Mouse (Mus musculus): ENCODE data around the gene Cdk5. TPM values are rescaled to one million over a fixed set of nuclear protein-coding genes. Genes with fewer than 3 reads are reported as not detected.

Cdk5 gene
- polyA plus RNA-seq, 1 experiment from 2014 or later: 46.4 TPM

GRCm38 (mm10) chr5:24389011-24389657 lies 34.2 kb downstream of the Cdk5 start:
- H3K27me3 ChIP-seq (ENCODE audit: control insufficient read depth, insufficient read depth, low read length): no peaks in the 10 kb centered on the region
- no peak overlapping the region for H3K4me3 ChIP-seq (ENCODE audit: low read depth, low read length)
- H3K9ac ChIP-seq (replicated peaks; ENCODE audit: low read depth, low read length): no peak overlapping the region
- H3K4me2 ChIP-seq (replicated peaks; ENCODE audit: low read depth, low read length): no peak overlapping the region
- H3K9me3 ChIP-seq (ENCODE audit: control insufficient read depth, low read depth, low read length): no peaks in the 10 kb centered on the region
- no peaks in the 10 kb centered on the region for H3K36me3 ChIP-seq (ENCODE audit: control insufficient read depth, insufficient read depth, low read length)
- peaks cover 7% of the 10 kb centered on the region for H3K4me1 ChIP-seq (ENCODE audit: control insufficient read depth, insufficient read depth, low read length)
- no peak overlapping the region for H3K27ac ChIP-seq (ENCODE audit: low read length)
- ATAC-seq (ENCODE audit: insufficient number of reproducible peaks, insufficient read depth, low FRiP score, low read depth): no peak
- 60% methylated on average over 6 of the region's 7 CpGs for WGBS

- no peaks in the 10 kb centered on the region for H3K27me3 ChIP-seq (ENCODE audit: control insufficient read depth, insufficient read depth, low read length)
Observed at GRCm38 (mm10) chr5:24388246-24388915, 34.9 kb downstream of the Cdk5 start.

GRCm38 (mm10) chr5:24387264-24388241 lies 35.8 kb downstream of the Cdk5 start:
- no peak overlapping the region for H3K27ac ChIP-seq (ENCODE audit: low read length)
- H3K4me2 ChIP-seq (replicated peaks; ENCODE audit: low read depth, low read length): peak overlapping the region; percentile 95
- ATAC-seq (ENCODE audit: insufficient number of reproducible peaks, insufficient read depth, low FRiP score, low read depth): peak; percentile 31; the same call in 1 of the 2 replicates
- H3K9me3 ChIP-seq (ENCODE audit: control insufficient read depth, low read depth, low read length): no peaks in the 10 kb centered on the region
- peaks cover 7% of the 10 kb centered on the region for H3K4me1 ChIP-seq (ENCODE audit: control insufficient read depth, insufficient read depth, low read length)
- peak overlapping the region; percentile 29; the same call in 1 of the 2 replicates for H3K9ac ChIP-seq (replicated peaks; ENCODE audit: low read depth, low read length)
- no peaks in the 10 kb centered on the region for H3K36me3 ChIP-seq (ENCODE audit: control insufficient read depth, insufficient read depth, low read length)
- WGBS: 1% methylated on average over 68 of the region's 73 CpGs
- H3K27me3 ChIP-seq (ENCODE audit: control insufficient read depth, insufficient read depth, low read length): no peaks in the 10 kb centered on the region
- H3K4me3 ChIP-seq (ENCODE audit: low read depth, low read length): peak overlapping the region; percentile 45

More at GRCm38 (mm10) chr5:24388246-24388915, 34.9 kb downstream of the Cdk5 start:
- no peak overlapping the region for H3K27ac ChIP-seq (ENCODE audit: low read length)
- H3K4me2 ChIP-seq (replicated peaks; ENCODE audit: low read depth, low read length): peak overlapping the region; percentile 95
- H3K4me1 ChIP-seq (ENCODE audit: control insufficient read depth, insufficient read depth, low read length): peaks cover 7% of the 10 kb centered on the region
- no peak; the same call in 1 of the 2 replicates for ATAC-seq (ENCODE audit: insufficient number of reproducible peaks, insufficient read depth, low FRiP score, low read depth)
- H3K4me3 ChIP-seq (ENCODE audit: low read depth, low read length): peak overlapping the region; percentile 45
- H3K9me3 ChIP-seq (ENCODE audit: control insufficient read depth, low read depth, low read length): no peaks in the 10 kb centered on the region
- H3K9ac ChIP-seq (replicated peaks; ENCODE audit: low read depth, low read length): peak overlapping the region; percentile 29; the same call in 1 of the 2 replicates
- no peaks in the 10 kb centered on the region for H3K36me3 ChIP-seq (ENCODE audit: control insufficient read depth, insufficient read depth, low read length)
- WGBS: 29% methylated on average over 26 of the region's 26 CpGs

- WGBS: 81% methylated on average over 10 of the region's 10 CpGs
- H3K9ac ChIP-seq (replicated peaks; ENCODE audit: low read depth, low read length): no peak overlapping the region
- no peak overlapping the region for H3K4me3 ChIP-seq (ENCODE audit: low read depth, low read length)
- H3K27ac ChIP-seq (ENCODE audit: low read length): no peak overlapping the region
- no peaks in the 10 kb centered on the region for H3K36me3 ChIP-seq (ENCODE audit: control insufficient read depth, insufficient read depth, low read length)
- H3K4me2 ChIP-seq (replicated peaks; ENCODE audit: low read depth, low read length): no peak overlapping the region
- H3K9me3 ChIP-seq (ENCODE audit: control insufficient read depth, low read depth, low read length): no peaks in the 10 kb centered on the region
- peaks cover 7% of the 10 kb centered on the region for H3K4me1 ChIP-seq (ENCODE audit: control insufficient read depth, insufficient read depth, low read length)
- ATAC-seq (ENCODE audit: insufficient number of reproducible peaks, insufficient read depth, low FRiP score, low read depth): no peak
- H3K27me3 ChIP-seq (ENCODE audit: control insufficient read depth, insufficient read depth, low read length): no peaks in the 10 kb centered on the region
Observed at GRCm38 (mm10) chr5:24385887-24386550, 37.3 kb downstream of the Cdk5 start.

- no peak overlapping the region for H3K4me3 ChIP-seq (ENCODE audit: low read depth, low read length)
- H3K4me1 ChIP-seq (ENCODE audit: control insufficient read depth, insufficient read depth, low read length): peaks cover 7% of the 10 kb centered on the region
- no peaks in the 10 kb centered on the region for H3K27me3 ChIP-seq (ENCODE audit: control insufficient read depth, insufficient read depth, low read length)
- no peak overlapping the region for H3K4me2 ChIP-seq (replicated peaks; ENCODE audit: low read depth, low read length)
- no peak overlapping the region for H3K27ac ChIP-seq (ENCODE audit: low read length)
- no peaks in the 10 kb centered on the region for H3K9me3 ChIP-seq (ENCODE audit: control insufficient read depth, low read depth, low read length)
- WGBS: 91% methylated on average over 5 of the region's 5 CpGs
- ATAC-seq (ENCODE audit: insufficient number of reproducible peaks, insufficient read depth, low FRiP score, low read depth): no peak
- no peak overlapping the region for H3K9ac ChIP-seq (replicated peaks; ENCODE audit: low read depth, low read length)
- H3K36me3 ChIP-seq (ENCODE audit: control insufficient read depth, insufficient read depth, low read length): no peaks in the 10 kb centered on the region
Observed at GRCm38 (mm10) chr5:24385374-24385773, 38.0 kb downstream of the Cdk5 start.

- no peaks in the 10 kb centered on the region for H3K36me3 ChIP-seq (ENCODE audit: control insufficient read depth, insufficient read depth, low read length)
- H3K4me1 ChIP-seq (ENCODE audit: control insufficient read depth, insufficient read depth, low read length): peaks cover 7% of the 10 kb centered on the region
- H3K4me2 ChIP-seq (replicated peaks; ENCODE audit: low read depth, low read length): no peak overlapping the region
- no peak for ATAC-seq (ENCODE audit: insufficient number of reproducible peaks, insufficient read depth, low FRiP score, low read depth)
- no peak overlapping the region for H3K4me3 ChIP-seq (ENCODE audit: low read depth, low read length)
- H3K9ac ChIP-seq (replicated peaks; ENCODE audit: low read depth, low read length): no peak overlapping the region
- no peak overlapping the region for H3K27ac ChIP-seq (ENCODE audit: low read length)
- 69% methylated on average over 6 of the region's 6 CpGs for WGBS
- no peaks in the 10 kb centered on the region for H3K9me3 ChIP-seq (ENCODE audit: control insufficient read depth, low read depth, low read length)
- no peaks in the 10 kb centered on the region for H3K27me3 ChIP-seq (ENCODE audit: control insufficient read depth, insufficient read depth, low read length)
Observed at GRCm38 (mm10) chr5:24384407-24384806, 38.9 kb downstream of the Cdk5 start.

- ATAC-seq (ENCODE audit: insufficient number of reproducible peaks, insufficient read depth, low FRiP score, low read depth): peak; percentile 81
- Histone ChIP-seq H3K4me3 (ENCODE audit: low read depth, low read length) (peak overlapping the region; percentile 37), H3K9me3 (ENCODE audit: control insufficient read depth, low read depth, low read length) (no peaks in the 10 kb centered on the region), H3K36me3 (ENCODE audit: control insufficient read depth, insufficient read depth, low read length) (no peaks in the 10 kb centered on the region), H3K27me3 (ENCODE audit: control insufficient read depth, insufficient read depth, low read length) (no peaks in the 10 kb centered on the region), H3K9ac (replicated peaks; ENCODE audit: low read depth, low read length) (no peak overlapping the region; the same call in 1 of the 2 replicates), H3K4me2 (replicated peaks; ENCODE audit: low read depth, low read length) (peak overlapping the region; percentile 68), H3K27ac (ENCODE audit: low read length) (no peak overlapping the region), H3K4me1 (ENCODE audit: control insufficient read depth, insufficient read depth, low read length) (peaks cover 7% of the 10 kb centered on the region)
- 2% methylated on average over 34 of the region's 34 CpGs for WGBS
Observed at GRCm38 (mm10) chr5:24383026-24383859, 40.1 kb downstream of the Cdk5 start.
